Mouse (Mus musculus): ENCODE data around the gene Tstd1.

DNA sequence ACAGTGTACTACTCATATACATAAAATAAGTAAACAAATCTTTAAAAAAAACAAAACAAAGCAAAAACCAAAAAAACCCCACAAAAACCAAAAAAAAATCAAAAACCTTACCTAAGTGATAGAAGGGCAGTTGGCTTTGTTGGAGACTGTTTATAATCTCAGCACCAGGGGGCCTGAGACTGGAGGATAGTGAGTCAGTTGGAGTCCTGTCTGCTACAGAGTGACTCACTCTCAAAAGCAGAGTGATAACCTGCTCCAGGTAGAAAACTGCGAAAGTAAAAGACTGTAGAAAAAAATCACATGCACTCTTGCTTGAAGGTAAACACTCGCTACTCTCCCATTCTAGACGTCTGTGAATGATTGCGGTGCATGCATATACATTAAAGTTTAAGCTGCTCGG is 26.4 kb downstream of the Tstd1 start:
- TF ChIP-seq CTCF (IDR thresholded peaks at IDR 0.05; ENCODE audit: extremely low read depth, insufficient read length, insufficient replicate concordance, low read depth, low read length): no peak
- no peak for TF ChIP-seq POLR2A (IDR thresholded peaks at IDR 0.05; ENCODE audit: low read depth, low read length)

All from small intestine, adult 2 months (tissue).